Mouse (Mus musculus): ENCODE measurements around the gene Csnk1g1.

DNA sequence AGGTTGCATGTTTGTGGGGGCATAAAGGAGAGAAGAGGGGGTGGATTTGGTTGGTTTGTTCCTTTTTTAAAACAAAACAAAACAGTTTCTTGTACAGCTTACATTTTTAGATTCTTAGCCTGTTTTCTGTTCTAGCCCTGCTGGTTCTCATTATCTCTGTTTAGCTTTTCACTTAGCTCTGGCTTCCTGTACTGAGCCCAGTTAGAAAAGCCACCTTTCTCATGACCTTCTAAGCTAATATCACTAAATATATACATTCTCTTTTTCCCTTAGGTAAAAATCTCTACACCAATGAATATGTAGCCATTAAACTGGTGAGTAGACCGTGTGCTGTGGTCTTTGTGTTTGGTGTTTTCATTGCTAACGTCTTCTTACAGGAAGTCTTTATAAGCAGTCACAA is 64.5 kb downstream of the Csnk1g1 start:
- TF ChIP-seq CTCF (IDR thresholded peaks at IDR 0.05; ENCODE audit: control insufficient read depth, insufficient read depth, insufficient replicate concordance, low read depth, low read length) (no peak), POLR2A (IDR thresholded peaks at IDR 0.05; ENCODE audit: control insufficient read depth, low read depth, low read length) (no peak)
